Mouse (Mus musculus) thymus, adult 2 months (tissue): ENCODE results near the gene Xxylt1. TPM values are rescaled to one million over a fixed set of nuclear protein-coding genes. Genes with fewer than 3 reads are reported as not detected.

Source experiments
- DNase-seq: peaks from one replicate; pipeline ENCODE4 v3.0.0; 2021
- H3K27ac ChIP-seq: fragments of 200-500 bp; 2 replicates; pipeline ENCODE4 v1.5.1; 2012; ENCODE audit warnings: low read length, control low read depth; ENCODE audit not compliant: control insufficient read depth, insufficient read depth
- H3K27me3 ChIP-seq: fragments of 200-500 bp; 2 replicates; pipeline ENCODE4 v1.6.1; 2012; ENCODE audit warnings: mild to moderate bottlenecking, low read length, moderate library complexity, mixed read lengths; ENCODE audit not compliant: control insufficient read depth, insufficient read depth
- H3K36me3 ChIP-seq: fragments of 200-500 bp; 2 replicates; pipeline ENCODE4 v1.6.1; 2012; ENCODE audit warnings: mild to moderate bottlenecking, low read length, moderate library complexity; ENCODE audit not compliant: control insufficient read depth, insufficient read depth
- H3K4me1 ChIP-seq: fragments of 200-500 bp; replicated peaks from 2 replicates; pipeline ENCODE4 v1.6.1; 2012; ENCODE audit warnings: low read length; ENCODE audit not compliant: control insufficient read depth, insufficient read depth
- H3K4me3 ChIP-seq: fragments of 200-500 bp; 2 replicates; pipeline ENCODE4 v1.5.1; 2012; ENCODE audit warnings: mild to moderate bottlenecking, low read length, control low read depth, moderate library complexity; ENCODE audit not compliant: control insufficient read depth, insufficient read depth
- CTCF ChIP-seq: fragments of 200-500 bp; IDR thresholded peaks from 2 replicates; pipeline ENCODE4 v1.5.1; 2012; ENCODE audit warnings: mild to moderate bottlenecking, control low read depth, low read length, moderate library complexity, borderline replicate concordance; ENCODE audit not compliant: control insufficient read depth, poor library complexity, insufficient read depth; ENCODE audit errors: extremely low read depth
- POLR2A ChIP-seq: fragments of 200-500 bp; IDR thresholded peaks from 2 replicates; pipeline ENCODE4 v1.6.1; 2012; ENCODE audit warnings: mild to moderate bottlenecking, low read length, control low read depth, moderate library complexity; ENCODE audit not compliant: control insufficient read depth, poor library complexity, insufficient read depth; ENCODE audit errors: extremely low read depth
- WGBS: fragments of 180-500 bp; shearing (Covaris S2); methylation state at CpG from one replicate; pipeline ENCODE4 v1.1.7; 2018; 5-methylcytosine and 5-hydroxymethylcytosine counted together
- polyA plus RNA-seq: library from polyadenylated mRNA; depleted of rRNA; stranded (reverse); fragments of >200 nt; gene quantifications from 2 replicates; pipeline ENCODE4 v1.2.3, GENCODE M21; 2012

The Xxylt1 gene
- polyA plus RNA-seq, 1 experiment, result 13.2 TPM

DNA sequence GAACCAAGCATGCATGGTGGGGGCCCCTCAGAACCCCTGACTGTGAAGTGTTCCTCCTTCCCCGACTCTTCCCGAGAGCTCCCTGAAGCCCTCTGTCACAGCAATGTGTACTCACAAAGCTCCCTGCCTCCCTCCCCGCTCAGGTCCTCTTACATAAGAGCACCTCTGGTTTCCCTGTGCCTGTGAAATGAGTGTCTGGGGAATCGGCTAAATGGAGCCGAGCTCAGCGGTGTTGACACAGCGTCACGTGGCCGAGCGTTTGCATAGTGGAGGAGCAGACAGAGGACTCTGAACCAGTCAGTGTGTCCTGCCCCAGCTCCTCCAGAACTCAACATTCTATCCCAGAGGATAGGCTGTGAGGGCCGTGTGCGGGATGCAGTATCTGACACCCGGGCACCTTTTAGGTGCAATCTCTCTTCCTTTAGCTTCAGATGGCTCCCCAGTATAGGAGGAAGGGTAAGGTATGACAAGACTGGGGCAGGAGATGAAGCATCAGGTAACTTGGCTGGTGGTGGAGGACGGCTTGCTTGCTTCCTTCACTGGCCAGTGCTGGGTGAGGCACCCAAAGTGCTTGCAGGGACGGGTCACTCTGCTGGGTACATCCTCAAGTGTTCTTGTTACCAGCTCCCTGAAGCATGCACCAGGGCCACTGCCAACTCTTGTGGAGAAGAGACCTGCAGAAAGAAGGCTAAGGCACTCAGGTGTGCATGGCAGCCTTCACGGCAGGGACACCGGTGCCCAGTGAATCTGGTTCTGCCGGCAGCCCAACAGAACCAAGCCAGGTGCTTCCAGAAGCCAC is 111.8 kb downstream of the Xxylt1 start:
- H3K4me3 ChIP-seq, result no peak overlapping the region
- H3K36me3 ChIP-seq, result no peaks in the 10 kb centered on the region
- H3K4me1 ChIP-seq, result peaks cover 9% of the 10 kb centered on the region
- no peak for TF ChIP-seq CTCF
- DNase-seq, result no peak
- no peaks in the 10 kb centered on the region for H3K27me3 ChIP-seq
- 92% methylated on average over 18 of the region's 18 CpGs for WGBS
- no peak overlapping the region for H3K27ac ChIP-seq

- H3K27ac ChIP-seq, result no peak overlapping the region
Observed at GRCm38 (mm10) chr16:30968402-30969151, 112.7 kb downstream of the Xxylt1 start.

GRCm38 (mm10) chr16:30966684-30967083 is 114.5 kb downstream of the Xxylt1 start:
- Histone ChIP-seq H3K36me3 (no peaks in the 10 kb centered on the region), H3K4me1 (peaks cover 20% of the 10 kb centered on the region), H3K27me3 (no peaks in the 10 kb centered on the region), H3K27ac (no peak overlapping the region), H3K4me3 (no peak overlapping the region)
- WGBS, result 91% methylated on average over 5 of the region's 5 CpGs
- no peak for DNase-seq
- TF ChIP-seq POLR2A (no peak), CTCF (no peak)

More at GRCm38 (mm10) chr16:30968402-30969151, 112.7 kb downstream of the Xxylt1 start:
- Histone ChIP-seq H3K4me1 (peaks cover 11% of the 10 kb centered on the region), H3K27me3 (no peaks in the 10 kb centered on the region), H3K4me3 (no peak overlapping the region), H3K36me3 (no peaks in the 10 kb centered on the region)
- 61% methylated on average over 7 of the region's 7 CpGs for WGBS
- TF ChIP-seq CTCF, result no peak
- no peak for TF ChIP-seq POLR2A
- no peak for DNase-seq

- Histone ChIP-seq H3K4me1 (peaks cover 19% of the 10 kb centered on the region), H3K27ac (no peak overlapping the region), H3K36me3 (no peaks in the 10 kb centered on the region), H3K27me3 (no peaks in the 10 kb centered on the region), H3K4me3 (no peak overlapping the region)
- TF ChIP-seq CTCF (no peak), POLR2A (no peak)
- WGBS, result 94% methylated on average over 7 of the region's 7 CpGs
- DNase-seq, result no peak
Observed at GRCm38 (mm10) chr16:30964891-30965290, 116.3 kb downstream of the Xxylt1 start.

GRCm38 (mm10) chr16:30964411-30964810 is 116.8 kb downstream of the Xxylt1 start:
- Histone ChIP-seq H3K4me1 (peaks cover 19% of the 10 kb centered on the region), H3K27ac (no peak overlapping the region), H3K27me3 (no peaks in the 10 kb centered on the region), H3K36me3 (no peaks in the 10 kb centered on the region), H3K4me3 (no peak overlapping the region)
- no peak for DNase-seq
- TF ChIP-seq POLR2A, result no peak
- no peak for TF ChIP-seq CTCF
- WGBS, result 95% methylated on average over 6 of the region's 6 CpGs

GRCm38 (mm10) chr16:30962515-30962914 is 118.7 kb downstream of the Xxylt1 start:
- no peak overlapping the region for H3K27ac ChIP-seq
- no peaks in the 10 kb centered on the region for H3K36me3 ChIP-seq
- whole genome bisulfite sequencing, result 40% methylated on average over 8 of the region's 8 CpGs
- no peak overlapping the region for H3K4me3 ChIP-seq
- DNase-seq, result peak; percentile 22
- no peaks in the 10 kb centered on the region for H3K27me3 ChIP-seq
- peaks cover 19% of the 10 kb centered on the region for H3K4me1 ChIP-seq
- TF ChIP-seq CTCF (no peak), POLR2A (no peak)

DNA sequence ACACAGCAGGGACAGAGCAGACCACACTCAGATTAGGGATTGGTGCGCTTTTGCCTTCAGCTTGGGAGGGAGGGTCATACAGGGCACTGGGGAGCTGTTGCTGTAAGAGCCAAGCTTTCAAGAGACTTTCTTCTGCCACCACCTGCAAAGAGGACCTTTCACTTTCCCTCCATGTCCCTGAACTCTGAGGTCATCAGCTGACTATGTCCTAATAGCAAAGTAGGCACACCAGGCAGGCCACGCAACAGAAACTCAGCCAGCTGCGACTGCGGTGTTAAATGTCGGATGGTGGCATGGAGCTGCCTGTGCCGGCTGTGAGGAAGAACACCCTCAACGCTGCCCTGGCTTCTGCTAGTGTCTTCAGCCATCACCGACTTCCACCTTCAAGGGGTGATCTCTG is 120.1 kb downstream of the Xxylt1 start:
- 93% methylated on average over 8 of the region's 8 CpGs for WGBS
- no peak for DNase-seq
- no peaks in the 10 kb centered on the region for H3K36me3 ChIP-seq
- peaks cover 19% of the 10 kb centered on the region for H3K4me1 ChIP-seq
- no peak for TF ChIP-seq POLR2A
- TF ChIP-seq CTCF, result no peak
- H3K27ac ChIP-seq, result no peak overlapping the region
- no peaks in the 10 kb centered on the region for H3K27me3 ChIP-seq
- no peak overlapping the region for H3K4me3 ChIP-seq
